Mouse (Mus musculus) testis, adult 2 months (tissue): Measurements from ENCODE around the gene Dnajb3.

Source experiments
- CTCF ChIP-seq: fragments of 200-500 bp; IDR thresholded peaks from 2 replicates; pipeline ENCODE4 v1.5.1; 2012; ENCODE audit warnings: low read depth, mild to moderate bottlenecking, inconsistent platforms, low read length, moderate library complexity; ENCODE audit not compliant: control insufficient read depth, insufficient read depth, insufficient replicate concordance
- POLR2A ChIP-seq: fragments of 200-500 bp; IDR thresholded peaks from 2 replicates; pipeline ENCODE4 v1.6.1; 2012; ENCODE audit warnings: low read depth, mild to moderate bottlenecking, inconsistent platforms, low read length, moderate library complexity; ENCODE audit not compliant: control insufficient read depth

- no peak for TF ChIP-seq CTCF
- TF ChIP-seq POLR2A: no peak
These were observed 44.0 kb upstream of the Dnajb3 start for GRCm38 (mm10) chr1:88249596-88249995.
